Mouse (Mus musculus) liver, embryonic 14.5 days (tissue): ENCODE measurements at regions not wholly inside any gene's neighbourhood (a gene's known extent, or its start where the extent isn't known, plus 50 kb on each side); places are given as distances from the start of the nearest gene placed in this dataset.
"Not testable (repeated sequence)": the region's sequence is repeated elsewhere in the genome, so short reads cannot be mapped to it uniquely, and the experiment has no call there.

Experiments
- ATAC-seq: fragments of 200-750 bp; cut with Nextera tagmentation; 2 replicates; pipeline ENCODE4 v1.8.0; 2017; ENCODE audit warnings: moderate number of reproducible peaks, mild to moderate bottlenecking, moderate library complexity; ENCODE audit not compliant: insufficient read depth
- DNase-seq, 3 experiments: peaks; one replicate each; pipeline ENCODE4 v3.0.0-alpha.2; 2012 to 2013; ENCODE audit warnings: low read depth in 3 of 3, low spot score in 3 of 3
- H3K27ac ChIP-seq: fragments of 300-500 bp; sonication (generic); 2 replicates; pipeline ENCODE4 v1.5.1; 2014; ENCODE audit warnings: moderate library complexity, mild to moderate bottlenecking, control low read depth, inconsistent platforms
- H3K27me3 ChIP-seq: fragments of 300-500 bp; sonication (generic); 2 replicates; pipeline ENCODE4 v1.6.1; 2014; ENCODE audit warnings: mild to moderate bottlenecking, low read length, moderate library complexity; ENCODE audit not compliant: control insufficient read depth, insufficient read depth
- H3K36me3 ChIP-seq: fragments of 300-500 bp; sonication (generic); replicated peaks from 2 replicates; pipeline ENCODE4 v1.6.1; 2014; ENCODE audit warnings: low read depth; ENCODE audit not compliant: control insufficient read depth, insufficient read depth
- H3K4me1 ChIP-seq, 2 experiments: fragments of 200-500 bp in 1 of 2; fragments of 300-500 bp in 1 of 2; sonication (generic) in 1 of 2; replicated peaks; 2 replicates each; pipeline ENCODE4 v1.6.1; 2012 to 2014; ENCODE audit warnings: antibody characterized with exemption in 1 of 2, inconsistent platforms in 1 of 2, low read length in 1 of 2; ENCODE audit not compliant: control insufficient read depth in 2 of 2, insufficient read depth in 2 of 2
- H3K4me2 ChIP-seq: fragments of 300-500 bp; sonication (generic); 2 replicates; pipeline ENCODE4 v1.6.1; 2014; ENCODE audit warnings: low read depth, mild to moderate bottlenecking, control low read depth, moderate library complexity
- H3K4me3 ChIP-seq, 2 experiments: fragments of 200-500 bp in 1 of 2; fragments of 300-500 bp in 1 of 2; sonication (generic) in 1 of 2; 2 replicates each; pipeline ENCODE4 v1.5.1; 2012 to 2014; ENCODE audit warnings: low read depth in 2 of 2, low read length in 2 of 2, mild to moderate bottlenecking in 2 of 2, control low read depth in 1 of 2, inconsistent platforms in 1 of 2, moderate library complexity in 1 of 2; ENCODE audit not compliant: insufficient read depth in 1 of 2
- H3K9ac ChIP-seq: fragments of 300-500 bp; sonication (generic); replicated peaks from 2 replicates; pipeline ENCODE4 v1.6.1; 2014; ENCODE audit warnings: mild to moderate bottlenecking, control low read depth, moderate library complexity
- H3K9me3 ChIP-seq: fragments of 300-500 bp; sonication (generic); 2 replicates; pipeline ENCODE4 v1.6.1; 2016; ENCODE audit warnings: low read length, mixed read lengths; ENCODE audit not compliant: control insufficient read depth
- CTCF ChIP-seq: IDR thresholded peaks from 2 replicates; pipeline ENCODE4 v1.5.1; 2016; ENCODE audit warnings: antibody characterized with exemption, low read depth, control low read depth
- EP300 ChIP-seq: IDR thresholded peaks from 2 replicates; pipeline ENCODE4 v1.6.1; 2016; ENCODE audit warnings: antibody characterized with exemption, low read depth
- WGBS: fragments of 180-500 bp; shearing (Covaris S2); extraction: QIAGEN DNeasy Blood & Tissue Kit; methylation state at CpG from one replicate; pipeline ENCODE4 v1.1.7; 2014; ENCODE audit not compliant: insufficient replicate concordance; 5-methylcytosine and 5-hydroxymethylcytosine counted together

GRCm38 (mm10) chr13:52347631-52348030 lies 183.4 kb downstream of the Diras2 start:
- H3K27me3 ChIP-seq: no peaks in the 10 kb centered on the region
- 32% methylated on average over 2 of the region's 2 CpGs for WGBS
- no peak overlapping the region for H3K4me3 ChIP-seq
- no peak overlapping the region for H3K9ac ChIP-seq
- no peaks in the 10 kb centered on the region for H3K4me1 ChIP-seq
- no peak overlapping the region for H3K27ac ChIP-seq
- no peak overlapping the region for H3K4me2 ChIP-seq
- TF ChIP-seq EP300 (no peak), CTCF (no peak)
- no peaks in the 10 kb centered on the region for H3K36me3 ChIP-seq
- DNase-seq (no peak), ATAC-seq (no peak)
- H3K9me3 ChIP-seq: no peaks in the 10 kb centered on the region

- ATAC-seq (no peak), DNase-seq (no peak)
- Histone ChIP-seq H3K4me1 (no peaks in the 10 kb centered on the region), H3K36me3 (no peaks in the 10 kb centered on the region), H3K27me3 (no peaks in the 10 kb centered on the region), H3K9ac (no peak overlapping the region), H3K4me2 (no peak overlapping the region), H3K4me3 (no peak overlapping the region), H3K9me3 (no peaks in the 10 kb centered on the region), H3K27ac (no peak overlapping the region)
- no peak for TF ChIP-seq EP300
- no peak for TF ChIP-seq CTCF
- WGBS: 70% methylated on average over 5 of the region's 5 CpGs
These were observed 181.5 kb downstream of the Diras2 start for GRCm38 (mm10) chr13:52349606-52350005.

GRCm38 (mm10) chr13:52352576-52352975 lies 178.5 kb downstream of the Diras2 start:
- Histone ChIP-seq H3K4me1 (no peaks in the 10 kb centered on the region), H3K36me3 (no peaks in the 10 kb centered on the region), H3K9ac (no peak overlapping the region), H3K4me2 (no peak overlapping the region), H3K27me3 (no peaks in the 10 kb centered on the region), H3K27ac (no peak overlapping the region), H3K4me3 (no peak overlapping the region), H3K9me3 (no peaks in the 10 kb centered on the region)
- no peak for ATAC-seq
- DNase-seq: peak in 1 of 3 experiments; percentile 2
- TF ChIP-seq EP300 (no peak), CTCF (peak; percentile 80)
- 61% methylated on average over 4 of the region's 4 CpGs for WGBS

- ATAC-seq (no peak), DNase-seq (no peak)
- Histone ChIP-seq H3K4me2 (no peak overlapping the region), H3K36me3 (no peaks in the 10 kb centered on the region), H3K27me3 (no peaks in the 10 kb centered on the region), H3K9ac (no peak overlapping the region), H3K9me3 (no peaks in the 10 kb centered on the region), H3K27ac (no peak overlapping the region), H3K4me3 (no peak overlapping the region), H3K4me1 (no peaks in the 10 kb centered on the region)
- 55% methylated on average over 3 of the region's 3 CpGs for WGBS
- TF ChIP-seq EP300 (no peak), CTCF (no peak)
These were observed 177.6 kb downstream of the Diras2 start for GRCm38 (mm10) chr13:52353437-52353836.

GRCm38 (mm10) chr13:52353966-52354365 lies 177.1 kb downstream of the Diras2 start:
- 36% methylated on average over 2 of the region's 2 CpGs for WGBS
- DNase-seq: no peak

GRCm38 (mm10) chr13:52355921-52356320 lies 175.2 kb downstream of the Diras2 start:
- H3K4me1 ChIP-seq, ATAC-seq, H3K9ac ChIP-seq, H3K27ac ChIP-seq, H3K4me3 ChIP-seq, H3K4me2 ChIP-seq, H3K9me3 ChIP-seq, H3K27me3 ChIP-seq, H3K36me3 ChIP-seq, DNase-seq: not testable (repeated sequence)
- WGBS: 60% methylated on average over 4 of the region's 4 CpGs

More at GRCm38 (mm10) chr13:52353966-52354365, 177.1 kb downstream of the Diras2 start:
- Histone ChIP-seq H3K27ac (no peak overlapping the region), H3K9me3 (no peaks in the 10 kb centered on the region), H3K4me3 (no peak overlapping the region), H3K36me3 (no peaks in the 10 kb centered on the region), H3K4me2 (no peak overlapping the region), H3K9ac (no peak overlapping the region), H3K27me3 (no peaks in the 10 kb centered on the region), H3K4me1 (no peaks in the 10 kb centered on the region)
- no peak for TF ChIP-seq EP300
- no peak for TF ChIP-seq CTCF
- ATAC-seq: no peak

GRCm38 (mm10) chr13:52359332-52359731 lies 171.7 kb downstream of the Diras2 start:
- H3K27me3 ChIP-seq, DNase-seq, H3K4me2 ChIP-seq, ATAC-seq, H3K9ac ChIP-seq, H3K9me3 ChIP-seq, H3K36me3 ChIP-seq, H3K4me1 ChIP-seq, H3K27ac ChIP-seq, H3K4me3 ChIP-seq: not testable (repeated sequence)
- 54% methylated on average over 4 of the region's 4 CpGs for WGBS
